Mouse (Mus musculus): Measurements from ENCODE around the gene Coil.
"Not testable (repeated sequence)": the region's sequence is repeated elsewhere in the genome, so short reads cannot be mapped to it uniquely, and the experiment has no call there.

DNA sequence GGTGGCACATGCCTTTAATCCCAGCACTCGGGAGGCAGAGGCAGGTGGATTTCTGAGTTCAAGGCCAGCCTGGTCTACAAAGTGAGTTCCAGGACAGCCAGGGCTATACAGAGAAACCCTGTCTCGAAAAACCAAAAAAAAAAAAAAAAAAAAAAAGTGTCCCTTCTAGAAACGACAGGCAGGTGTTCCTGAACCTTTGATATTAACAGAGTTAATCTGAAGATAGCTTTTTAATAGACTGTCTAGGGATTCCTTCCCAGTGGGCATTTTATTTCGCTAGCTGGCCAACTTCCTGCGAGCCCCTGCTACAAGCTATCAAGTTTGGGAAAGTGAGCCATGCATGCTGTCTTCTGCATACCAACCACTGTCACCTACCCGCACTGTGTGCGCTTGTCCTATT lies 71.0 kb downstream of the Coil start:
- not testable (repeated sequence) for TF ChIP-seq GATA1, TAL1 (IDR thresholded peaks at IDR 0.05; ENCODE audit: low read length)

All from erythroblast, embryonic 14.5 days (primary cell).